Mouse (Mus musculus): ENCODE measurements at regions not wholly inside any gene's neighbourhood (a gene's known extent, or its start where the extent isn't known, plus 50 kb on each side); places are given as distances from the start of the nearest gene placed in this dataset.

DNA sequence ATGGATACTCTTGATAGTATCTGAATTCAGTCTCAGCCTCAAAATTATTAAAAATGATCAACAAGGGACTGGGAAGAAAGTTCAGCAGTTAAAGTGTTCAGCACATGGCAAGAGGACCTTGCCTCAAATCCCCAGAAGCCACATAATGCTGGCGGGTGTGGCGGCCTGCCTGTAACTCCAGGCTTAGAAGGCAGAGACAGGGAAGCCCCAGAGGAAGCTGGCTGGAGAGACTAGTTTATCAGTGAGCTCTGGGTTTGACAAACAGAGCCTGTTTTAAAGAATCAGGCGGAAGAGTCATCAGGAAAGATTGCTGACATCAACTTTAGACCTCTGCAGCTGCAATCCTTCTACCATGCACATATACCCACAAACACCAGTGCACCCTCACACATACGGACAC lies 52.1 kb upstream of the Fyn start:
- DNase-seq: peak in 1 of 2 experiments; percentile 37

DNA sequence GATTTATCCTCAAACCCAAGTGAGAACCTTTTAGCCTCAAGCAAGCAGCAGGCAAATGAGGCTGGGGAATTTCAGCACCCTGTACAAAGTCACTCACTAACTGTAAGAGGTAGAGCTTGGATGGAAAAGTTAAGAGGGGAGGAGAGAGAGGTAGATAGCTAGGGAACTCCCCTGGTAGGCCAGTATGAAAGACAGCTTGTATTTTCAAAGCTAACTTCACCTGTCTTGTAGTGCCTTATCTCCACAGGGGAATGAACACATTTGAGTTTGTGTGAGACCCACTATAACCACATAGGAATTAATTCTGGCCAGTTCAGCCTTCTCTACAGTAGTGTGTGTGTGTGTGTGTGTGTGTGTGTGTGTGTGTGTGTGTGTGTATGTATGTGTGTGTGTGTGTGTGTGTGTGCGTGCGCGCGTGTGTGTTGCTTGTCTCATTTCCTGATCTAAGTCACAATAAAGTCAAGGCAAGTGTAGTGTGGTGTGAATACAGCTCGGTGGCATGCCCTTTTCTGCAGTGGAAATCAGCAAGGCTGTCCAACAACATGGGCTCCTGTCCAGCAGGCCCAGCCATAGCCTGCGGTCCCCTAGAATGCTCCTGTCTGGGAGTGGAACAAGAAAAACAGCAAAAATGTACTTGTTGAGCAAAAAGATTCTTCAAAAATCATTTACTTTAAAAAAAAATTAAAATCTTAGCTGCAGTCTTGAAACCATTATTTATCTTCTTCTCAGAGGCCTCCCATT lies 53.1 kb upstream of the Fyn start:
- DNase-seq: no peak

- no peak for DNase-seq
Observed at GRCm38 (mm10) chr10:39311501-39311900, 57.2 kb upstream of the Fyn start.

GRCm38 (mm10) chr10:39308535-39308934 lies 60.1 kb upstream of the Fyn start:
- no peak for DNase-seq

DNA sequence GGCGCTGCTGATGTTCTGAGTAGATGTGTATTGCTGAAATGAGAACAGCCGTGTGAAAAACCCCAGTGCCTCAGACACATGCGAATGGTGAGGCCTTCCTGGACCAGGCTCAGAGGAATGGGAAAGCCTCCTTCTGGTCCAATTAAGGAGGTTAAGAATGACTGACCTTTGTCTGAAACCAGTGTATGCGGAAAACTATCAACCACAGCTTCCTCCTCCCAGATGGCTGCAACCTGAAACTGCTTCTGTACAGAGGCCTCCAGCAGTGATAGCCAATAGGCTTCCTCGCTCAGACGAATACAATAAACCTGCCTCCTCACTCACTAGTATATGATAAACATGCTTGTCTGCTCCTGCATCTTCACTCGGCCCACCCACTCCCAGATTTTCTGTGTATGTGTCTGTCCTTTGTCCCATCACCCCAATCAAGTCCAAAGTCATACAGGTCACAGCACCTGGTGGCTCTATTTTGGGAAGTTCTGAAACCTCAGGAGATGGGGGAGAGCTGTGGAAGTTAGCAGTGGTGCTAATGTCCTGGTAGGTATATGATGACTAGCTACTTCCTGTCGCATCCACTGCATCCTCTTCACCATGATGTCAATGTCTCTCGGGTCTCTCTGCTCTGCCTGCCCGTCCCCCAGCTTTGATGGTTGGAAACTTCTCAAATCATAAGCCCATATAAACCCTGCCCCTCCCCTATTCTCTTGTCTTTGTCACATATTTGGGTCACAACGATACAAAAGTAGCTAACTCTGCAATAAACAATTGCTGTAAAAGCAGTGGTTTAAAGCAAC lies 75.8 kb upstream of the Fyn start:
- no peak for DNase-seq

DNA sequence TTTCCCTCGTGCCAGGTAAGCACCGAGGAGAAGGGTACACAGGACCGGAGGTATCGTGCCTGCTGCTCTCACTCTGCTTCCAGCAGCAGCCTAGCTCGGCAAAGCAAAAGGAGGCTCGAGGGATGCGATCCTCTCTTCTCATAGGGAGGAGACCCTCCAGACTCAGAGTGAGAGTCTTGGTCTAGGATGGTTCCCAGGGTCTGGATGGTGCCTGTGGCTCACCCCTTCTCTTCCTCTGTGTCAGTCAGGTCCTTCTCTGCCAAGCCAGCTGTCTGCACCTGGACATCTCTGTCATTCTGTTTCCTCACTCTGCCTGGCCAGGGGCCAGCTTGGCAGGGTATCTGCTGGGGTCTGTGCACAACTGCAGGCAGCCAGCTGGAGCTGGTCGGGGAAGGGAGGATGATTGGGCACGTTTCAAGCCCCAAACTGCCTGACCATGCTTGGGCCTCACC lies 76.9 kb upstream of the Fyn start:
- DNase-seq: peak; percentile 60 to 87

GRCm38 (mm10) chr10:39291134-39291746 lies 77.4 kb upstream of the Fyn start:
- DNase-seq: peak; percentile 49 to 79

GRCm38 (mm10) chr10:39290245-39290644 lies 78.4 kb upstream of the Fyn start:
- DNase-seq: no peak

DNA sequence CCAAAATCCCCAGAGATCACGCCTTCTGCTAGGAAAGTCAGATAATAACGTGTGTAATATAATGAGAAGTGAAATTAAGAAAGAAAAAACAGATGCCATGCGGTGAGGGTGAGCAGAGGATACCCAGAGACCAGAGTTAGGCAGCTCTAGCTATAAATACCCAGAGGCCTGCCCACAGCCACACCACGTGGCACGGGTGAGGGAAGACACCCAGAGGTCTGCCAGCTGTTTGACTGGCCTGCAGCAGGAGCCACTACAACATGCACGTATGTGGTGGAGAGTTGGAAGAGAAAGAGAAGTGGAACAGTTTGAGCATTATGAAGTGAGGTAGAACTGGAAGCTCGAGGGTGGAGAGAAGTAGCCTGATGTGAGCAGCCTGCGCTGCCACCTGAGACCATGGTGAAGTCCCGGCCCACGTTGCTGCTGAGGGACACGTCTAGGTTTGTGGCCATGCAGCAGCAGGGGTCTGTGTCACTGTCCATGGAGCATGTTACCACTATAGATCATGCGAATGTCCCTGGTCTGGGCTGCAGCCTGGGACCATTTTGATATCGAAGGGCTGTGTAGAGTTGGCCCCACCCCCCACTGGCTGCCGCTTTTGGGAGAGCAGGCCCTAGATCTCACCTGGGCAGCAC lies 88.2 kb upstream of the Fyn start:
- no peak for DNase-seq

GRCm38 (mm10) chr10:39274202-39274601 lies 94.5 kb upstream of the Fyn start:
- DNase-seq: no peak

- no peak for DNase-seq
Observed at GRCm38 (mm10) chr10:39273426-39273825, 95.2 kb upstream of the Fyn start.

DNA sequence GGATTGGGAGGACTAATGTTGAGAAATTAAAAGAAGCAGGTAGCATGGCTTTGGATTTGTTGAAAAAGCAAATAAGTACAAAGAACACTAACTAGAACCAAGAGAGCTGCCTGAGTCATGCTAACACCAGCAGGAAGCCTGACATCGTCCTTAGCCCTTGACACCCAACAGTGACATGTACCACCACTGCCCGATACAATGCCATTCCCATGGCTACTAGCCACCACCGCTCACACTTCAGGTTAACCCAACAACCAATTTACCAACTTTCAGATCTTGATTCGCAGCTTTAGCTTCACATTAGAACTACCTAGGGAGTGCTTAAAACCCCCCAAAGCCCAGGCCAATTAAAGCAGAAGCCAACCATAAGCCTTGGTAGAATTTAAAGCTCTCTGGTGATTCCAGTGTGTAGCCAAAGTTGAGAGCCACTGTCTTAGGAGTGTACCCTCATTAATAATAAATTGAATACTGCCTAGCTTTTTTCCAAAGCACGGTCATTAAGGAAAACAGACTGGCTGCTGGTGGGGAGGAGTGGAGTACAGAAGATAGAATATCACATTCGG lies 96.2 kb upstream of the Fyn start:
- DNase-seq: no peak

- no peak for DNase-seq
Observed at GRCm38 (mm10) chr10:39270406-39270805, 98.2 kb upstream of the Fyn start.

DNA sequence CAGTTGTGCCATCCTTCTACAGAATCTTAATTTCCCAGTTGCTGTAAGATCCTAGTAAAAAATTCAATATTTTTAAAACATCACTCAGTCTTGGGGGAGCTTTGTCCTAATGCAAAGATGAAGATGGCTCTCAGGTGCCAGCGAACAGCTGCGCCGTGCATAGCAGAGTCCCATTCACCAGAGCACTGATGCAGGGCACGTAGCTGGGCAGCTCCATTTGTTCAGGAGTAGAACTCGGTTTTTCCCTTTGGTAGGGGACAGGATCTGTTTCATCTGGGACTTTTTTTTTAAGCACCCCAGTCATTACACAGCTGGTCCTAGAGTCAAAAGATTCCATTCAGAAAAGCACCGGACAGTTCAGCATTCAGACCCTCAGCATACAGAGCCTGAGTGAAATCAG lies 101.4 kb upstream of the Fyn start:
- no peak for DNase-seq

DNA sequence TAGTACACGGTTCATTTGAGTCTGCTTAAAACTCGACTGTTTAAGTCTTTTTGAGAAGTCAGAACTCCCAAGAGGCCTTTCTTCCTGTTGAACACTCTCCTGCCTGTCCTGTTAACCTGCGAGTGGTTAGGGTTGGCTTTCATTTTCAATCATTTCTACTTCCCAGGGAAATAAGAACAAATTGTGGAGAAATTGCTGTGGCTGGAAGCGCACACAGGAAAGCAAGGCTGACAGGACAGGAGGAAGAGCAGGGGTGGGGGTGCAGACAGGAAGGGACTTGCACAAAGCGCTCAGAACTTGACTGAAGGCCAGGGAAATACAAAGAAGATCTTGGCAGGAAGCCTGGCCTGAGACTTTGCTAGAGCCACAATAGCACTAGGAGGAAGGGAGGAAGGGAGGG lies 102.2 kb upstream of the Fyn start:
- DNase-seq: peak; percentile 85 to 88

GRCm38 (mm10) chr10:39262466-39262865 lies 98.9 kb upstream of the Ccn6 start:
- no peak for DNase-seq

GRCm38 (mm10) chr10:39261174-39262145 lies 97.9 kb upstream of the Ccn6 start:
- DNase-seq: peak; percentile 30 to 63

- no peak for DNase-seq
Observed at GRCm38 (mm10) chr10:39260061-39260460, 96.5 kb upstream of the Ccn6 start.

- DNase-seq: no peak
Observed at GRCm38 (mm10) chr10:39257371-39258154, 94.0 kb upstream of the Ccn6 start.

GRCm38 (mm10) chr10:39254561-39254960 lies 91.0 kb upstream of the Ccn6 start:
- DNase-seq: no peak

DNA sequence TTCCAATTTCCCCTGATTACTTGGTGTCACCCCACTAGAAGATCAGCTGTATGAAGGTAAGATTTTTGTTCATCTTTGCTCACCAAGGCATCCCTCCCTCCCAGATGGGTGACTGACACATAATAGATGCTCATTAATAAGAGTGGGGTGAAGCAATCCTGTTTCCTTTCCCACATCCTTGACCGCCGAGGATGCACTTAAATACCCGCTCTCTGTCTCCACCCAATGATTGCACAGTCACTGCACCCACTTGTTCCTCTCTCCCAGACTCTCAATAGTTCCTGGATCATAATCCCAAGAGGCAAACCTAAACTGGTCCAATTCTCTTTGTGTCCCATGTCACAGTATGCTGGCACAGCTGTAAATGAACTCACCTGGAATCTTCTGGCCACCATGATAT lies 86.4 kb upstream of the Ccn6 start:
- no peak for DNase-seq
